Mouse (Mus musculus): ENCODE measurements around the gene Ubb.

The Ubb gene

GRCm38 (mm10) chr11:62601732-62602618, 51.0 kb downstream of the Ubb start:
- TF ChIP-seq GATA4 (IDR thresholded peaks at IDR 0.05; ENCODE audit: insufficient replicate concordance, low read length) = no peak
